Mouse (Mus musculus) embryonic fibroblast, embryonic 13.5 days (primary cell): ENCODE measurements around the gene Cntfr.

Experiments
- CTCF ChIP-seq: IDR thresholded peaks from 2 replicates; pipeline ENCODE4 v1.5.1; 2011; ENCODE audit warnings: mild to moderate bottlenecking, control low read depth, low read length, moderate library complexity, borderline replicate concordance; ENCODE audit not compliant: insufficient read depth
- POLR2A ChIP-seq: IDR thresholded peaks from 2 replicates; pipeline ENCODE4 v1.6.1; 2011; ENCODE audit warnings: low read depth, mild to moderate bottlenecking, control low read depth, low read length, moderate library complexity

DNA sequence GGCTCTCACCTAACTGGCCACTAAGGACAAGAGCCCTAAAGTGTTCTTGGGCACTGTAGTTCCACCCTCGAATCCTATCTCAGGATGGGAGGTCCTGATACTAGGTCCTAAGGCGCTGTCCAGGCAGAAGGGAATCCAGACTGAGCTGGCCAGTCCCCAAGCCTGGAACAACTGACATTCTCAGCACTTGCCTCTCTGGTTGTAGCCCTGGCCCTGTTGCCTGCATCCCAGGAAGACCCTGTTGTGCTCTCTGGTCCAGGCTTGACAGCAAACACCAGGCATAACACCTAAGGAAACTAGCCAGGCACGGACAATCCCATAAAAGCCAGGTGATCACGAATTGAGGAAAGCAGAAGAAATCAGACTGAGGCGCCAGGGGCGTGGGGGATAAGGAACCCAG lies 14.1 kb downstream of the Cntfr start:
- TF ChIP-seq CTCF, result no peak
- TF ChIP-seq POLR2A, result no peak
